Mouse (Mus musculus) CD4-positive, CD25-positive, alpha-beta regulatory T cell, adult 9 weeks (primary cell): ENCODE data around the gene Avl9. TPM values are rescaled to one million over a fixed set of nuclear protein-coding genes. Genes with fewer than 3 reads are reported as not detected.

Experiments used
- polyA plus RNA-seq: library from polyadenylated mRNA; unstranded; fragments of 100-300 nt; shearing (Covaris generic); gene quantifications from one replicate; pipeline ENCODE4 v1.2.1, GENCODE M21; 2017

Avl9 gene
- 13.4 TPM for polyA plus RNA-seq

GRCm38 (mm10) chr6:56714574-56715269 lies at the start of gene Avl9:
Gene Avl9, plus strand, starts transcription at chr6:56714899.

GRCm38 (mm10) chr6:56703931-56704900 lies 10.5 kb upstream of the Avl9 start, which contains the start of gene Lsm5:
Gene Lsm5, minus strand, starts transcription at chr6:56704710.

GRCm38 (mm10) chr6:56797311-56798151 lies 82.8 kb downstream of the Avl9 start, which contains the start of gene Kbtbd2:
Gene Kbtbd2, minus strand, starts transcription at chr6:56797813.

Other genes with a start within 250 kb of the Avl9 start
- 0.22 TPM for gene Pde1c, start 145.8 kb upstream of the Avl9 start, polyA plus RNA-seq
- gene Lsm5, start 10.2 kb upstream of the Avl9 start, polyA plus RNA-seq, result 123 TPM
- 20.4 TPM for gene Kbtbd2, start 82.9 kb downstream of the Avl9 start, polyA plus RNA-seq
- not detected for gene Fkbp9, start 117.2 kb downstream of the Avl9 start, polyA plus RNA-seq
- 45.3 TPM for gene Nt5c3, start 209.0 kb downstream of the Avl9 start, polyA plus RNA-seq
- gene Vmn1r4, start 209.1 kb downstream of the Avl9 start, polyA plus RNA-seq, result 0.48 TPM